Mouse (Mus musculus): ENCODE results near the gene Bmp7.

The Bmp7 gene

GRCm38 (mm10) chr2:172926311-172926710 is 13.8 kb downstream of the Bmp7 start:
- in situ Hi-C loops (cut with MboI; ENCODE audit: low pct_unique_long_range_greater_than_20kb in 1 of 2, low sequenced_read_pairs in 2 of 2, unreplicated experiment in 1 of 2), result no loop called here

GRCm38 (mm10) chr2:172924961-172925360 is 15.2 kb downstream of the Bmp7 start:
- in situ Hi-C loops (cut with MboI; ENCODE audit: low pct_unique_long_range_greater_than_20kb in 1 of 2, low sequenced_read_pairs in 2 of 2, unreplicated experiment in 1 of 2), result no loop called here

- in situ Hi-C loops (cut with MboI; ENCODE audit: low pct_unique_long_range_greater_than_20kb in 1 of 2, low sequenced_read_pairs in 2 of 2, unreplicated experiment in 1 of 2), result no loop called here
These were observed 16.9 kb downstream of the Bmp7 start for GRCm38 (mm10) chr2:172923198-172923597.

- in situ Hi-C loops (cut with MboI; ENCODE audit: low pct_unique_long_range_greater_than_20kb in 1 of 2, low sequenced_read_pairs in 2 of 2, unreplicated experiment in 1 of 2), result no loop called here
These were observed 17.5 kb downstream of the Bmp7 start for GRCm38 (mm10) chr2:172922597-172922996.

GRCm38 (mm10) chr2:172914018-172914417 is 26.1 kb downstream of the Bmp7 start:
- in situ Hi-C loops (cut with MboI; ENCODE audit: low pct_unique_long_range_greater_than_20kb in 1 of 2, low sequenced_read_pairs in 2 of 2, unreplicated experiment in 1 of 2), result no loop called here

- in situ Hi-C loops (cut with MboI; ENCODE audit: low pct_unique_long_range_greater_than_20kb in 1 of 2, low sequenced_read_pairs in 2 of 2, unreplicated experiment in 1 of 2), result no loop called here
These were observed 28.4 kb downstream of the Bmp7 start for GRCm38 (mm10) chr2:172911715-172912114.

GRCm38 (mm10) chr2:172911157-172911556 is 29.0 kb downstream of the Bmp7 start:
- in situ Hi-C loops (cut with MboI; ENCODE audit: low pct_unique_long_range_greater_than_20kb in 1 of 2, low sequenced_read_pairs in 2 of 2, unreplicated experiment in 1 of 2), result no loop called here

- in situ Hi-C loops (cut with MboI; ENCODE audit: low pct_unique_long_range_greater_than_20kb in 1 of 2, low sequenced_read_pairs in 2 of 2, unreplicated experiment in 1 of 2), result no loop called here
These were observed 30.7 kb downstream of the Bmp7 start for GRCm38 (mm10) chr2:172909463-172909862.

- in situ Hi-C loops (cut with MboI; ENCODE audit: low pct_unique_long_range_greater_than_20kb in 1 of 2, low sequenced_read_pairs in 2 of 2, unreplicated experiment in 1 of 2), result no loop called here
These were observed 34.0 kb downstream of the Bmp7 start for GRCm38 (mm10) chr2:172906146-172906545.

- in situ Hi-C loops (cut with MboI; ENCODE audit: low pct_unique_long_range_greater_than_20kb in 1 of 2, low sequenced_read_pairs in 2 of 2, unreplicated experiment in 1 of 2), result no loop called here
These were observed 35.1 kb downstream of the Bmp7 start for GRCm38 (mm10) chr2:172905057-172905456.

- in situ Hi-C loops (cut with MboI; ENCODE audit: low pct_unique_long_range_greater_than_20kb in 1 of 2, low sequenced_read_pairs in 2 of 2, unreplicated experiment in 1 of 2), result no loop called here
These were observed 35.5 kb downstream of the Bmp7 start for GRCm38 (mm10) chr2:172904614-172905013.

- in situ Hi-C loops (cut with MboI; ENCODE audit: low pct_unique_long_range_greater_than_20kb in 1 of 2, low sequenced_read_pairs in 2 of 2, unreplicated experiment in 1 of 2), result no loop called here
These were observed 36.6 kb downstream of the Bmp7 start for GRCm38 (mm10) chr2:172903523-172903922.

- in situ Hi-C loops (cut with MboI; ENCODE audit: low pct_unique_long_range_greater_than_20kb in 1 of 2, low sequenced_read_pairs in 2 of 2, unreplicated experiment in 1 of 2), result no loop called here
These were observed 39.0 kb downstream of the Bmp7 start for GRCm38 (mm10) chr2:172900954-172901701.

- in situ Hi-C loops (cut with MboI; ENCODE audit: low pct_unique_long_range_greater_than_20kb in 1 of 2, low sequenced_read_pairs in 2 of 2, unreplicated experiment in 1 of 2), result no loop called here
These were observed 50.2 kb downstream of the Bmp7 start for GRCm38 (mm10) chr2:172889756-172890443.

- in situ Hi-C loops (cut with MboI; ENCODE audit: low pct_unique_long_range_greater_than_20kb in 1 of 2, low sequenced_read_pairs in 2 of 2, unreplicated experiment in 1 of 2), result no loop called here
These were observed 50.9 kb downstream of the Bmp7 start for GRCm38 (mm10) chr2:172889222-172889621.

GRCm38 (mm10) chr2:172888147-172888546 is 52.0 kb downstream of the Bmp7 start:
- in situ Hi-C loops (cut with MboI; ENCODE audit: low pct_unique_long_range_greater_than_20kb in 1 of 2, low sequenced_read_pairs in 2 of 2, unreplicated experiment in 1 of 2), result no loop called here

- in situ Hi-C loops (cut with MboI; ENCODE audit: low pct_unique_long_range_greater_than_20kb in 1 of 2, low sequenced_read_pairs in 2 of 2, unreplicated experiment in 1 of 2), result no loop called here
These were observed 54.3 kb downstream of the Bmp7 start for GRCm38 (mm10) chr2:172885861-172886260.

- in situ Hi-C loops (cut with MboI; ENCODE audit: low pct_unique_long_range_greater_than_20kb in 1 of 2, low sequenced_read_pairs in 2 of 2, unreplicated experiment in 1 of 2), result no loop called here
These were observed 55.5 kb downstream of the Bmp7 start for GRCm38 (mm10) chr2:172884584-172884983.

GRCm38 (mm10) chr2:172875201-172875600 is 64.9 kb downstream of the Bmp7 start:
- in situ Hi-C loops (cut with MboI; ENCODE audit: low pct_unique_long_range_greater_than_20kb in 1 of 2, low sequenced_read_pairs in 2 of 2, unreplicated experiment in 1 of 2), result no loop called here

GRCm38 (mm10) chr2:172866356-172866755 is 73.8 kb downstream of the Bmp7 start:
- in situ Hi-C loops (cut with MboI; ENCODE audit: low pct_unique_long_range_greater_than_20kb in 1 of 2, low sequenced_read_pairs in 2 of 2, unreplicated experiment in 1 of 2), result loop anchor here in 1 of 2 experiments (5.0 kb wide), 1 partner anchor 81 kb away; no protein-coding TSS in a partner anchor
